Mouse (Mus musculus): ENCODE measurements at regions not wholly inside any gene's neighbourhood (a gene's known extent, or its start where the extent isn't known, plus 50 kb on each side); places are given as distances from the start of the nearest gene placed in this dataset.

GRCm38 (mm10) chr15:67470036-67470435 lies 969.3 kb upstream of the Lrrc6 start:
- TF ChIP-seq CTCF (conservative IDR thresholded peaks at IDR 0.05; ENCODE audit: insufficient read depth, insufficient read length, low read depth, low read length) (no peak), POLR2A (IDR thresholded peaks at IDR 0.05; ENCODE audit: low read depth, low read length) (no peak)
